Mouse (Mus musculus) liver, embryonic 14.5 days (tissue): ENCODE measurements around the gene Fam187a.

Experiments
- CTCF ChIP-seq: IDR thresholded peaks from 2 replicates; pipeline ENCODE4 v1.5.1; 2016; ENCODE audit warnings: antibody characterized with exemption, low read depth, control low read depth
- EP300 ChIP-seq: IDR thresholded peaks from 2 replicates; pipeline ENCODE4 v1.6.1; 2016; ENCODE audit warnings: antibody characterized with exemption, low read depth

DNA sequence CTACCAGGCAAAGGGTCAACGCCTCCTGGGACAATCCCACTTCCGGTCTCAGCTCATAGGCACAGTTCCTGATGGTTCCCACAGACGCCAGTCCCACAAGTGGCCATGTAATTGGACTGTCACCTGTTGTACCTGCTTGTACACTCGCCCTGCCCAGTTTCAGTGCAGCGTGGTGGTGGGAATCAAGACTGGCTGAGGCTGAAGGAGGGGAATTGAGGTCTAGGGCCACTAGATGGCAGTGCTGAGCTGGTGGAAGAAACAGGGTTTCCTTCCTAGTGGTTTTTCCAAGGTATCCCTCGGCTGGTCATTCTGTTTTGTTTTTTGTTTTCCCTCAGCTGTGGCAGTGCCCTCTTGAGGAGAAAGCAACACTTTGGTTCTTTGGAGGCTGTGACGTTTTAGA lies 15.8 kb downstream of the Fam187a start, which contains the start of gene Gfap:
- TF ChIP-seq CTCF (peak; percentile 98), EP300 (no peak)
